35 mouse cellular contexts compared by ENCODE assay signal in genomic region chr3:152235238-152235637, GRCm38 (mm10). TPM values are rescaled to one million over a fixed set of nuclear protein-coding genes. Genes with fewer than 3 reads are reported as not detected.
"Had no signal": no experiment of that assay in that cellular context is flagged by ENCODE, and none has a peak within 500 bp of the region (broad histone marks: within the 10 kb centered on the region; RNA-seq: fewer than 3 reads in every experiment).

No protein-coding gene starts in this region.

- H3K9ac ChIP-seq: limb, embryonic 12.5 days; limb, embryonic 13.5 days; limb, embryonic 15.5 days; liver, embryonic 12.5 days; liver, embryonic 13.5 days; liver, embryonic 14.5 days; liver, embryonic 15.5 days; liver, postnatal 0 days; lung, embryonic 14.5 days; lung, embryonic 15.5 days; midbrain, embryonic 12.5 days; midbrain, embryonic 13.5 days; midbrain, embryonic 15.5 days; neural tube, embryonic 12.5 days had no signal

- H3K4me2 ChIP-seq: limb, embryonic 12.5 days; limb, embryonic 13.5 days; limb, embryonic 15.5 days; liver, embryonic 11.5 days; liver, embryonic 12.5 days; liver, embryonic 13.5 days; liver, embryonic 15.5 days; lung, embryonic 14.5 days; lung, embryonic 15.5 days; midbrain, embryonic 12.5 days; midbrain, embryonic 13.5 days; midbrain, embryonic 15.5 days; neural tube, embryonic 12.5 days had no signal

- DNase-seq: left cerebral cortex, postnatal 4 days; liver; liver, embryonic 13.5 days; liver, postnatal 0 days; lung, adult 18-20 months; lung, adult 2 months; lung, embryonic 14.5 days; lung, postnatal 10 days; lung, postnatal 14 days; lung, postnatal 36 days; lung, postnatal 4 days; midbrain, embryonic 14.5 days had no signal

- H3K9me3 ChIP-seq: limb, embryonic 10.5 days; limb, embryonic 12.5 days; limb, embryonic 13.5 days; limb, embryonic 15.5 days; liver, embryonic 12.5 days; liver, embryonic 13.5 days; liver, embryonic 15.5 days; lung, embryonic 15.5 days; megakaryocyte, embryonic 14.5 days; midbrain, embryonic 12.5 days; midbrain, embryonic 13.5 days; midbrain, embryonic 15.5 days; neural tube, embryonic 12.5 days had no signal

- ATAC-seq: liver, embryonic 12.5 days; liver, postnatal 0 days; lung, postnatal 0 days; midbrain, embryonic 13.5 days; midbrain, embryonic 15.5 days; midbrain, embryonic 16.5 days had no signal

- H3K4me3 ChIP-seq: left cerebral cortex, adult 2 months; limb, embryonic 10.5 days; limb, embryonic 12.5 days; limb, embryonic 13.5 days; limb, embryonic 15.5 days; liver, embryonic 12.5 days; liver, embryonic 13.5 days; liver, embryonic 15.5 days; lung, embryonic 15.5 days; megakaryocyte, embryonic 14.5 days; midbrain, embryonic 12.5 days; midbrain, embryonic 13.5 days; midbrain, embryonic 15.5 days; myocyte; neural tube, embryonic 12.5 days had no signal

- H3K27me3 ChIP-seq: limb, embryonic 12.5 days; limb, embryonic 13.5 days; limb, embryonic 15.5 days; liver, embryonic 12.5 days; liver, embryonic 13.5 days; liver, embryonic 15.5 days; lung, embryonic 15.5 days; megakaryocyte, embryonic 14.5 days; midbrain, embryonic 12.5 days; midbrain, embryonic 13.5 days; midbrain, embryonic 15.5 days; neural tube, embryonic 12.5 days had no signal

- H3K27ac ChIP-seq: left cerebral cortex, adult 2 months; limb, embryonic 10.5 days; limb, embryonic 12.5 days; limb, embryonic 13.5 days; limb, embryonic 15.5 days; liver, embryonic 12.5 days; liver, embryonic 13.5 days; liver, embryonic 14.5 days; liver, embryonic 15.5 days; lung, embryonic 15.5 days; macrophage; midbrain, embryonic 12.5 days; midbrain, embryonic 13.5 days; midbrain, embryonic 15.5 days; neural tube, embryonic 12.5 days had no signal

- H3K4me1 ChIP-seq: limb, embryonic 10.5 days; limb, embryonic 12.5 days; limb, embryonic 13.5 days; limb, embryonic 15.5 days; lung, embryonic 15.5 days; midbrain, embryonic 12.5 days; midbrain, embryonic 13.5 days; midbrain, embryonic 15.5 days; neural tube, embryonic 12.5 days had no signal

RNA-seq across cellular contexts. Expression of gene Nexn, which starts 30.9 kb away (rescaled TPM):
- total RNA-seq: megakaryocyte progenitor cell, adult 5-6 weeks; megakaryocyte, adult 5-6 weeks; monocyte, adult 5-6 weeks had no signal
- polyA plus RNA-seq: liver, adult 2 months had no signal
